Mouse (Mus musculus): Measurements from ENCODE around the gene Ppp1r18.
A peak's percentile ranks its signal among the peaks of the same experiment; 100 is the strongest.

Ppp1r18 gene

DNA sequence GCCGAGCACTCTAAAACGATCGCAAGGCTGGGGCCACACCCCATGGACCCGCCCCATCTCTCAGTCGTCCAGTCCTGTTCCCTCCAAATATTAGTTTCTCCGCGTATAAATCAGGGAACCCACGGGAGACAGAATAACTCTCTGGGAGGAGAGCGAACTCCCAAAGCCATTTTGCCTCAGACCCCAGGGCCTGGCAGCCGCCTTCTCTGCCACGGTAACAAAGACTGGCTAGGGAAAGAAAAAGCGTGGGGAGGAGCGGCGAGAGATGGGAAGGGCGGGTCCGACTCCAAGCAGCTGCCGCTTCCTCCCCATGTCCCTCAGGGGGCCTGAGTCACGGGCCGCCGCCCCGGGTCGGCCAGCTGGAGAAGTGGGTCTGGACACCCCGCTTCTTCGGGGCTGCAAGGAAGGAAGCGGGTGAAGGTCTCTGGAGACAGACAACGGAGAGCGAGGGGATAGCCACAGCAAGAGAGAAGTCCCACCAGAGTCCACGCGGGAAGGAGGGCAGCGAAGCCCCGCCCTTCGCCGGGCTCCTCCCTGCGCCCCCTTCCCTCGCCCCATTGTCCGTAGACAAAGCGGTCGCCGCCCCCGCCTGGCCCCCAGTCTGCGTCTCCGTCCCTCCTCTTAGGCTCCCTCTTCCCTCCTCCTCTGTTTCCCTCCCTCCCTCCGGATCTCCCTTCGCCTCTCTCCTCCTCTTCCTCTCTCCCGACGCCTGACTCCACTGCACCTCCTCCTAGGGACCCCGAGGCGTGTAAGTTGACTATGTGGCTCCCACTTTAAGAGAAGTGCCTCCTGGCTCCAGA is at the start of gene Ppp1r18:
Ppp1r18 (plus strand) TSS at position 113 of the 800 bp plus-strand sequence.
- no peak for DNase-seq

DNA sequence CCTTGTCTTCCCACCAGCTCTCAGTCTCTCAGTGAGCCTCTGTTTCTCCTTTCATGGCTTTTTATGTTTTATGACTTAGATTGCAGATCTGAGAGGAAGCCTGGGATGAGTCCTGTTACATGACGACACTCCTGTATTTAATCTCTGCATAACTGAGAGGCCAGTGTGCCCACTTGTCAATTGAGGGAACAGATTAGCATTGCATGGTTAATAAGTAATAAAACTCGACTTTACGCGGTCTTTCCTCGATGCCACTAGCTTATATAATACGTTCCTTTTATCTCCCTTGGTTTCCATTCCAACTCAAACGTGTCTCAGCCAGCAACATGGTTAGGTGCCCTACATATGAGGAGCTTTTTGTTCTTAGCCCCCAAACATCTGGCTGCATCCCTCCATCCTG is 49.6 kb upstream of the Ppp1r18 start:
- no peak for DNase-seq

DNA sequence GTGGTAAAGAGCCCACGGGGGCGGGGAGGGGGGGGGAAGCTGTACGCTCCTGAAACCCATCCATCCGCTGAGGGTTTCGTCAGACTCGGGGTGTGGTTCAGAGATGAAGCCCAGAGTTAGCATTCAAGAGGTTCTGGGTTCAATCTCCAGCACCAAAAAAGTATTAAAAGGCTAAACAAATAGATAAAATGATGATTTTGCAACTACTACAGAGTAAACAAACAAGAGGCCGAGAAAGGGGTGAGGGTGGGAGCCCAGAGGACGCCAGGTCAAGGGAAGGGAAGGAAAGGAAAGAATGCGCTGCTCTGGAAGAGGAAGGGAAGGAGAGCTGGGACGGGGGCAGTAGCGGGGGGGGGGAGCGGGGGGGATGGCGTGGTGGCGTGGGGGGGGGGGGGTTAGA is 48.7 kb upstream of the Ppp1r18 start:
- no peak for DNase-seq

DNA sequence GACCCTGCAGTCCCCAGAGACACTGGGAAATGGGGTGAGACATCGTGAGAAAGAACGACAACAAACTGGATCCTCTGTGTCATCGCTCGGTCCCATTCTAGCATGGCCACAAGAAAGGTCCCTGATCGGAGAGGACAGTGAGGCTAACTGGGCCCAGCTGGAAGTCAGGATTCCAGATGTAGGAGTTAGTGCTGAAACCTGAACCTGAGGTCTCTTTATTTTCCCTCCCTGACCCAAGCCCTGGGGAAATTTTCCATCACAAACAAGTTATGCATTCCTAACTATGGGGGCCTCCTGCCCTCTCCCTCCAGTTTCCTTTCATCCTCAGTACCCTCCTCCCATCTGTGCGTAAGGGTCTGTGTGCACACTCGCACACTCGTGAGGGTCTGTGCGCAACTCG is 48.2 kb upstream of the Ppp1r18 start:
- DNase-seq, result no peak

DNA sequence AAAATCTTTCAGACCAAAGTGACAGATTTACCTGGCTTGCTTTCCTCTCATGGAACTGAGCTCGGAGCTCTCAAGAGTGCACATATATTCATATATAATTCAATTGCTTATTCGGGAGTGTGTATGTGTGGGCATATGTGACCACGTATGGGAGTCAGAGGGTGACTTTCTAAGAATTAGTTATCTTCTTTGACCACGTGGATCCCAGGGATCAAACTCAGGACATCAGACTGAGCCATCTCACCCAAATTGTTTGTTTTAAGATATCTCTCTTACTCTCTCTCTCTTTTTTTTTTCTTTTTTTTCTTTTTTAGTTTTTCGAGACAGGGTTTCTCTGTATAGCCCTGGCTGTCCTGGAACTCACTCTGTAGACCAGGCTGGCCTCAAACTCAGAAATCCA is 45.3 kb upstream of the Ppp1r18 start:
- no peak for DNase-seq

DNA sequence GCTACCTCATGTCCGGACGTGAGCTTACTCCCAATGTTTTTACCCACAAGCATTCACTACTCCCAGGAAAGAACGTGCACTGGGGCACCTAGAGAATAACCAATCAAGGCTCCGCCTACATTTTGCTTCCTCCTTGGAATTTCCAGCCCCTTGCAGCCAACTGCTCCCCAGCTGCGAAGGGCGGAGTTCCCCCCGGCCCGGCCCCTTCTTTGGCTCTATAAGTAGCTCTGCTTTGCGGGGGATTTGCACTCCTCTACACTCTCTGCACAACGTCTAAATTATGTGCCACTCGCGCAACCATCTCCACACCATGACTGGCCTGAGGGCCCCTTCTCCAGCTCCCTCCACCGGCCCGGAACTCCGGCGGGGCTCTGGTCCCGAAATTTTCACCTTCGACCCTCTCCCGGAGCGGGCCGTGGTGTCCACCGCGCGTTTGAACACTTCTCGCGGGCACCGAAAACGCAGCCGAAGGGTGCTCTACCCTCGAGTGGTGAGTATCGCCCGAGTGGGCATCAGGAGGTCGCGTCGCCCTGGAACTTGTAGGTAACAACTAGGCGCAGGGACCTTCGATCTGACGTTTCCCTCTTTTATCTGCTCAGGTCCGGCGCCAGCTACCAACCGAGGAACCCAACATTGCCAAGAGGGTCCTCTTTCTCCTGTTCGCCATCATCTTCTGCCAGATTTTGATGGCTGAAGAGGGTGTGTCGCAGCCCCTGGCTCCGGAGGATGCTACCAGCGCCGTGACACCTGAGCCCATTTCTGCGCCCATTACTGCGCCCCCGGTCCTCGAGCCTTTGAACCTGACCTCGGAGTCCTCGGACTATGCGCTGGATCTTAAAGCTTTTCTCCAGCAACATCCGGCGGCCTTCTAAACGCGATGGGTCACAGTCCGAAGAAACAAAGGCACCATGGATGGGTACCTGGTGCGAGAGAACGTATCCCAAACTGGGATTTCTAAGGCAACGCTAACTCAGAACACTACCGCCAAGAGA is 43.7 kb upstream of the Ppp1r18 start, which contains the start of gene Ier3:
Ier3 (plus strand) TSS at position 246 of the 992 bp plus-strand sequence.
- DNase-seq, result peak; percentile 74

DNA sequence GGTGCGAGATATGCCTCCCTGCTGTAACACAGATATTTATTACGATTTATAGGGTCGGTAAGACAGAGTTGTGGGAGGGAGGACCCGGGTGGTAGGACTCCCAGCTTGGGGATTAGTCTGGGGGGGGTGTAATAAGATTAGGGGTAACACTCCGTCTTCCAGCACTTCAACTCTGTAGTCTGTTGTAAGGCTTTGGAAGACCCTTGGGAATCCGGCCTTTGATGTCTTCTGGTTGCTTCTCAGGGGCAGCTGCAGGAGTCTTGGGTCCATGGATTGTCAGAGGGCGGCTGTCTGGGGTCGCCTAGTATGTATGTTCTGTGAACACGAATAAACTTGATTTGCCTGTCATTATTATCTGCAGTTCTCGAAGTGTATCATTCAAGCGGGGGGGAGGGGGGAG is 42.8 kb upstream of the Ppp1r18 start:
- no peak for DNase-seq

DNA sequence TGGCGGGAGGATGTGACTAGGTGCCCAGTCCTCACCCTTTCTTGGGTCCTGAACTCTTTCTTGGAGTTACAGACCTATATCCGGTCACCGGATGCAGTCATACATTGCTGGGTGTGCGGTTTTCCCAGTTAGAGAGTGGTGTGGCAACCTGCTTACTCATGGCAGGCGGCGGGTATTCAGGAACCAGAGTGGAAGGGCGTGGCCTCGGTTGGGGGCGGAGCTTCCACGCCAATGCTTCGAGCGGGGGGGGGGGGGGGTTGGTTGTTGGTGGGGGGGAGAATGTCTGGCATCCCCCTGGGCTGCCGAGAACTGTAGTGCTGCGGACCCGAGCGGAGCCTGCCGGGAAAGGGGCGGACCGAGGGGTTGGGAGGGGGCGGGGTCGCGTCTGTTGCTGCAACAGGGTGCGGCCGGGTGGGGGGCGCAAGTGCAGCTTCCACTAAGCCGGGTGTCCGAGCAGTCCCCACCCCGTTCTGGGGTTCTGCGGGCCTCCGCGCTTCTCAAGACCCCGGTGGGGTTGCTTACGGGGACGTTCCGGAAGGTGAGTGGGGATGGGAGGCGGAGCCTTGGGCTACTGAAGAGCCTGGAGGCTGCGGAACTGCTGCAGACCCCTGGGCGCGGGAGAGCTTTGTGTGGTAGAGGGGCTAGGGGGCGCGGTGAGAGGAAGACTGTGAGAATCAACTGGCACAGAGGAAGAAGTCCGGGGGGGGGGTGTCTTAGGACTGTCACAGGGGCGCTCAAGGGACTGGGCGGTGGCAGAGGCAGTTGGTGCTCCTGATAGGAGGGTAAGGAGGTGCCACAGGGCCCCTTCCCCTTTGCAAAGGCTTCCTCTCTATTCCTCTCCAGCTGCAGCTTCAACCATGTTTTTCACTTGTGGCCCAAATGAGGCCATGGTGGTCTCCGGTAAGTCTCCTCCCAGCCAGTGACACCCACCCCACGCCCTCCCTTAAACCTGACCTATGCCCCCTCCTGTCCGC is 42.1 kb upstream of the Ppp1r18 start, which contains the start of gene Flot1:
Flot1 (plus strand) TSS at position 267 of the 974 bp plus-strand sequence.
- peak; percentile 73 for DNase-seq

DNA sequence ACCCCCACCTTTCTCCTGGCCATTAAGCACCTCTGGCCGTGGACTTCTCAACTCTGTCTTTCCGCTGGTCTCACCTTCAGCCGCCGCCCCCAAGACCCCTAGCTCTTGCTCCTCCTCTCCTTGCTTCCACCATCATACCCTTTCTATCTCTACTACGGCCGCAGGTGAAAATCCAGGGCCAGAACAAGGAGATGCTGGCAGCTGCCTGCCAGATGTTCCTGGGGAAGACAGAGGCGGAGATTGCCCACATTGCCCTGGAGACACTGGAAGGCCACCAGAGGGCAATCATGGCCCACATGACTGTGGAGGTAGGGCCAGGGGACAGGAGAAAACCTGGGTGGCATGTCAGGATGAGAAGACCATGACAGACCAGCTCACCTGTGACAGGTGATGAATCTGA is 41.0 kb upstream of the Ppp1r18 start:
- no peak for DNase-seq

DNA sequence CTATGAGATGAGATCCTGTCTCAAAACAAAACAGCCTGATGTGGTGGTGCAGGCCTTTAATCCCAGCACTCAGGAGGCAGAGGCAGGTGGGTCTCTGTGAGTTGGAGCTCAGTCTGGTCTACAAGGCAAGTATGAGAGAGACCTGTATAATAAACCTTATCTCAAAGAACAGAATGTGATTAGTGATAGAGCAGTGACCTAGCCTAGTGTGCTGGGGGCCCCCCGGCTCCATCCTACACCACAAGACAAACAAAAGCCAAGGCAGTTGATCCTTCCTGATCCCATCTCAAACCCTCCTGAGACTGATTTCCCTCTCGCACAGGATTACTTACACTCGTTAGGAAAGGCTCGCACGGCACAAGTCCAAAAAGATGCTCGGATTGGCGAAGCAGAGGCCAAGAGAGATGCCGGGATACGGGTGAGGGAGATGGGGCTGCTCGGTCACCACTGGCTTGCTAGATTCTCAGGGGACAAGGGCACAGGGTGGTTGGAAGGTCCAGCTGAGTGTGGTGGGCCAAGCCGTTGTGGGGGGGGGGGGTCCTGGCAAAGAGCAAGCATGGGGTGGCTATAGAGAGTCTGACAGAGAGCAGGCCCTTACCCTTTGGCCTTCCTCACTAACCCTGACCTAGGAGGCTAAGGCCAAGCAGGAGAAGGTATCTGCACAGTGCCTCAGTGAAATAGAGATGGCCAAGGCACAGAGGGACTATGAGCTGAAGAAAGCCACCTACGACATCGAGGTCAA is 40.1 kb upstream of the Ppp1r18 start:
- DNase-seq, result no peak

DNA sequence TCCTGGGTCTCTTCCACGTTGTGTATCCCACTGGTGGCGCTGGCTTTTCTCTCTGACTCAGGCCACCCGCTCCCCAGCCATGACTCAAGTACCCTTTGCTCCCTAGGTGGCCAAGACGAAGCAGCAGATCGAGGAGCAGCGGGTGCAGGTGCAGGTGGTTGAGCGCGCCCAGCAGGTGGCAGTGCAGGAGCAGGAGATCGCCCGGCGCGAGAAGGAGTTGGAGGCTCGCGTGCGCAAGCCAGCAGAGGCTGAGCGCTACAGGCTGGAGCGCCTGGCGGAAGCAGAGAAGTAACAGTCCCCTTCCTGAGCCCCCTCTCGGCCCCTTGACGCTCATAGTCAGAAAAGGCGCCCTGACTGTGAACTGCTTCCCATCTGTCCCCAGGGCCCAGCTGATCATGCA is 35.7 kb upstream of the Ppp1r18 start:
- DNase-seq, result peak; percentile 89

DNA sequence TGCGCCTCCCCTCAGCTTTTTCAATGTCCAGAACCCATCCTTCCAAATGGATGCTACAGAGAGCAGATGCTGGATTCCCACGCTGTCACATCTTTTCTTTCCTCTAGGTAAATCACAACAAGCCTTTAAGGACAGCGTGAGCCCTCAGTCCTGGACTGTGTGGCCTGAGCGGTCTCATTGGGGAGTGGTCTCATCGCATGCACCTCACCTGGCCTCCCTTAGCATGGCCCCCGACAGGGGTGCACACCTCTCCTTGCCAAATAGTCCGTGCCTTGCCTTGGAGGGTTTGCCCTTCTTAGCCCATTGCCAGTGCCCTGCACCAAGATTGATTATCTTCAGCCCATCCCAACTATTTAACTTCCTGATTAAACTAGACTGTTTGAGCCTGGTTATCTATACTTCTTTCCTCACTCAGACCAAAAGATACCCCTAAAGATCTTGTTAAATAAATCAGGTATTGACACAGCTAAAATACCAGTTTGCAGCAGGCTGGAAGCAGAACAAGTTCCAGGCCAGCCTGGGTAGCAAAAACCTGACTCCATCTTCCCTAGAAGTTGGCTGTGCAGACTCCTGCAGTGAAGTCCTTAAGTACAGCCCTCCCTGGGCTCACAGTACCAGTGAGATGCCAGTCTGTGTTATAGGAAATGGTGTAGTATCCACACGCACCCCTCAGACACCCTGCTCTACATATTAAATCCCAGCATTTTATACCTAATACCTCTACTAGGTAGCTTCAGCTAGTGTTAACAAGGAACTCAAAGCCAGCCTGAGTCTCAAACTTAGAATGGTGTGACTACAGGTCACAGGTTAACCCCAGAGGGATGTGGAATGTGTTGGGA is 32.8 kb upstream of the Ppp1r18 start:
- no peak for DNase-seq

DNA sequence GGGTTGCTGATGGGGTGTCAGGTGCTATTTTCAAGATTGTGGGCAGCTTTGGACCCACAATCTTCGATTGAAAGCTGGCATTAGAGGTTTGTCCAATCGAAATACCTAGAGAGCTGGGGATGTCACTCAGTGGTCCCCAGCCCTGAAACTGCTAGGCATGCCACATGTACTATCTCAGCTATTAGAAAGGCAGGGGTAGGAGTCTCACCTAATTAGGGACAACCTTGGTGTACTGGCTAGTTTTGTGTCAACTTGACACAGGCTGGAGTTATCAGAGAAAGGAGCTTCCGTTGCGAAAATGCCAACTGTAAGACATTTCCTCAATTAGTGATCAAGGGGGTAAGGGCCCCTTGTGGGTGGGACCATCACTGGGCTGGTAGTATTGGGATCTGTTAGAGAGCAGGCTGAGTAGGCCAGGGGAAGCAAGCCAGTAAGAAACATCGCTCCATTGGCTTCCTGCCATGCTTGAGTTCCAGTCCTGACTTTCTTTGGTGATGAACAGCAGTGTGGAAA is 32.1 kb upstream of the Ppp1r18 start:
- no peak for DNase-seq

DNA sequence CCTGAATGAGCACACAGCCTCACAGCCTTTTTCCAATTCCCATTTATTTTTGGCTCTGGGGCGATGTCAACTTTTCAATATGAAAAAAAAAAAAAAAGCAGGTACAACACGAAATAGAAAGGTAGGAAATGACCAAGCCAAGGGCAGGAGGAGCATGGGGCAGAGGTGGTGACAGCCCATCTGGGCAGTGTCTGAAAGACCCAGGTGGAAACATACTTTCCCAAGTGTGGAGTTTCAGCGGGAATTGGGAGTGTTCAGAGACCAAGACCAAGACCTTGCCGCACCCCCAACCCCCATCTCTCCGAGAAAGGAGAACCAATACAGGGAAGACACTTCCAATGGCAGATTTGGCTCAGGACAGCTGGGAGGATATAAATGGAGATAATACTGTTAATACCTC is 31.5 kb upstream of the Ppp1r18 start:
- DNase-seq, result no peak

DNA sequence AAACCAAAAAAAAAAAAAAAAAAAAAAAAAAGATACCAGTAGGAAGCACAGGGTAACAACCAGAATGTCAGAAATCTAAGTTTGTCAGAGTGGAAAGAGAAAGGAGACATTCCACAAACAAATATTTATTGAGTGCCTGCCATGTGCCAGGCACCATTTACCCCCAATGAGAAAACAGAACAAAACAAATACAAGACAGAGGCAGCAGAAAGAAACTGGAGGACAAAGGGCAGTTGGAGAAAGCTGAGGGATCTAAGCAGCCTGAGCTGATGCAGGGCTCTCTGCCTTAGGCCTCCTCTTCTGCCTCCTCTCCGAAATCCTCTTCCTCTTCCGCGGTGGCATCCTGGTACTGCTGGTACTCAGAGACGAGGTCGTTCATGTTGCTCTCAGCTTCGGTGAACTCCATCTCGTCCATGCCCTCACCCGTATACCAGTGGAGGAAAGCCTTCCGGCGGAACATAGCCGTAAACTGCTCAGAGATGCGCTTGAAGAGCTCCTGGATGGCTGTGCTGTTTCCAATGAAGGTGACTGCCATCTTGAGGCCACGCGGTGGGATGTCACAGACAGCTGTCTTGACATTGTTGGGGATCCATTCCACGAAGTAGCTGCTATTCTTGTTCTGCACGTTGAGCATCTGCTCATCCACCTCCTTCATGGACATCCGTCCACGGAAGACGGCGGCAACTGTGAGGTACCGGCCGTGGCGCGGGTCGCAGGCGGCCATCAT is 30.5 kb upstream of the Ppp1r18 start:
- DNase-seq, result no peak

DNA sequence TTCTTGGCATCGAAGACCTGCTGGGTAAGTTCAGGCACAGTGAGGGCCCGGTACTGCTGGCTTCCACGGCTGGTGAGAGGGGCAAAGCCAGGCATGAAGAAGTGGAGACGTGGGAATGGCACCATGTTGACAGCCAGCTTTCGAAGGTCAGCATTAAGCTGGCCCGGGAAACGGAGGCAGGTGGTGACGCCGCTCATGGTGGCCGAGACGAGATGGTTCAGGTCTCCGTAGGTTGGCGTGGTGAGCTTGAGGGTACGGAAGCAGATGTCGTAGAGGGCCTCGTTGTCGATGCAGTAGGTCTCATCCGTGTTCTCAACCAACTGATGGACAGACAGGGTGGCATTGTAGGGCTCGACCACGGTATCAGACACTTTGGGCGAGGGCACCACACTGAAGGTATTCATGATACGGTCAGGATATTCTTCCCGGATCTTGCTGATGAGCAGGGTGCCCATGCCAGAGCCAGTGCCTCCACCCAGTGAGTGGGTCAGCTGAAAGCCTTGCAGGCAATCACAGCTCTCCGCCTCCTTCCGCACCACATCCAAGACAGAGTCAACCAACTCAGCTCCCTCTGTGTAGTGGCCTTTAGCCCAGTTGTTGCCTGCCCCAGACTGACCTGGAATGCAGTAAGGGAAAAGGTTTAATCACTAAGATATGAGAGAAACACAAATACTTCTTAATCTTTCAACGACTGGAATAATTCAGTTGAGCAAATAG is 29.8 kb upstream of the Ppp1r18 start:
- DNase-seq, result no peak

DNA sequence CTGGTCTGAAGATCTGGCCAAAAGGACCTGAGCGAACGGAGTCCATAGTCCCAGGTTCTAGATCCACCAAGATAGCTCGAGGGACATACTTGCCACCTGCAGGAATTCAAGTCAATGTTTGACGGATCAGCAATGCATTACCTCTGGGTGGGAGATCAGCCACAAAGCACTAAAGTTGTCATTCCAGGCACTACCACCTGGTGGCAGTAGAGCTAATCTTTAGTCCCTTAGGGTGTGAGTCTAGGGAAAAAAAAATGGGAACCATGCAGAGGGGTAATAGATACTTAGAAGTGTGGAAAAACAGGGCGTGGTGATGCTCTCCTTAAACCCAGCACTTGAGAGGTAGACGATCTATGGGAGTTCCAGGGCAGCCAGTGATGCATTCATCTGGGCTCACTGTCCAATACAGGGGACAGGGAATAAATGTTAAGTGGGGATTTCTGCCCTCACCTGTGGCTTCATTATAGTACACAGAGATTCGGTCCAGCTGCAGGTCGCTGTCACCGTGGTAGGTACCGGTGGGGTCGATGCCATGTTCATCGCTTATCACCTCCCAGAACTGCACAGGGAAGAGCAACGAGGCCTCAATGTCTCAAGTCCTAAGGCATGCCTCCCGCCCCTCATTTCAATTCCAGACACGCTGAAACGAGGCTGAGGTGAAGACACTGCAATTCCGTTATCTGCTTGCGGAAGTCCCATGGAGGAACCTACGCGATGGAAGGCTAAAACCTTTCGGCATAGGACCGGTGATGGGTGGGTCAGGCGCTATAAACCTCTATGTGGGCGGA is 29.0 kb upstream of the Ppp1r18 start:
- peak; percentile 90 for DNase-seq

DNA sequence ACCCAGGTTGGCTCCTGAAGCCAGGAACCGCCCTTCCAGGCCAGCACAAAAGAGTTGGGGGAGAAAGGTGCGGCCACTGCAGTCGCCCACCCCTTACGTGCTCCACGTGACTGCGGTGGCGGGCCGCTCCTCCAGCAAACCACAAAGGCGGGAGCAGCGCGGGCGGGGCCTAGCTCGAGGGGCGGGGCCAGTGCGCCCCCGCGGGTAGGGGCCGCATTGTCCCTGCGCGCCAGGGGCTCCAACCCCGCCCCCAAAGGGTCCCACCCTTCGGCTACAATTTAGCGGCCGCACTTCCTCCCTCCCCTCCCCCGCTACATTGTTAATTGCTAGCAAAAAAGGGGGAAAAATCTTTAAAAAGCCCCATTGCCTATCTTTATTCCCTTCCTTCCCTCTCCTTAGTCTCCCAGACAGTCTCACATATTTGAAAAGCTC is 28.4 kb upstream of the Ppp1r18 start:
- peak; percentile 90 for DNase-seq

Measured in right cerebral cortex, adult 18-20 months (tissue).